Mouse (Mus musculus): ENCODE results near the gene Grap. TPM values are rescaled to one million over a fixed set of nuclear protein-coding genes. Genes with fewer than 3 reads are reported as not detected.

Grap gene
- polyA plus RNA-seq, 1 experiment from 2014 or later, result 10.1 TPM

GRCm38 (mm10) chr11:61674839-61675159 is 21.7 kb downstream of the Grap start:
- 5% methylated on average over 8 of the region's 8 CpGs for WGBS
- H3K36me3 ChIP-seq (replicated peaks; ENCODE audit: control insufficient read depth, insufficient read depth), result no peaks in the 10 kb centered on the region
- H3K4me3 ChIP-seq (replicated peaks; ENCODE audit: low read length), result no peak overlapping the region
- no peaks in the 10 kb centered on the region for H3K27me3 ChIP-seq (ENCODE audit: control insufficient read depth, insufficient read depth, low read length)
- ATAC-seq (ENCODE audit: low FRiP score) (peak; percentile 48; the same call in 1 of the 2 replicates), DNase-seq (ENCODE audit: low spot score) (peak; percentile 52)
- 0 out of 2 replicates have a peak, but pooled peaks cover 7% of the 10 kb centered on the region for H3K4me1 ChIP-seq (replicated peaks; ENCODE audit: control insufficient read depth, insufficient read depth, low read length)
- no peak overlapping the region for H3K9ac ChIP-seq
- H3K4me2 ChIP-seq (replicated peaks), result peak overlapping the region; percentile 19; the same call in 1 of the 2 replicates
- H3K27ac ChIP-seq, result no peak overlapping the region
- no peaks in the 10 kb centered on the region for H3K9me3 ChIP-seq (ENCODE audit: control insufficient read depth, low read length)

GRCm38 (mm10) chr11:61675332-61675731 is 22.3 kb downstream of the Grap start:
- Histone ChIP-seq H3K9me3 (ENCODE audit: control insufficient read depth, low read length) (no peaks in the 10 kb centered on the region), H3K9ac (no peak overlapping the region), H3K27me3 (ENCODE audit: control insufficient read depth, insufficient read depth, low read length) (no peaks in the 10 kb centered on the region), H3K4me1 (replicated peaks; ENCODE audit: control insufficient read depth, insufficient read depth, low read length) (0 out of 2 replicates have a peak, but pooled peaks cover 7% of the 10 kb centered on the region), H3K4me3 (replicated peaks; ENCODE audit: low read length) (no peak overlapping the region), H3K27ac (no peak overlapping the region), H3K36me3 (replicated peaks; ENCODE audit: control insufficient read depth, insufficient read depth) (no peaks in the 10 kb centered on the region), H3K4me2 (replicated peaks) (no peak overlapping the region)
- DNase-seq (ENCODE audit: low spot score), result no peak
- 60% methylated on average over 2 of the region's 2 CpGs for WGBS
- no peak for ATAC-seq (ENCODE audit: low FRiP score)

DNA sequence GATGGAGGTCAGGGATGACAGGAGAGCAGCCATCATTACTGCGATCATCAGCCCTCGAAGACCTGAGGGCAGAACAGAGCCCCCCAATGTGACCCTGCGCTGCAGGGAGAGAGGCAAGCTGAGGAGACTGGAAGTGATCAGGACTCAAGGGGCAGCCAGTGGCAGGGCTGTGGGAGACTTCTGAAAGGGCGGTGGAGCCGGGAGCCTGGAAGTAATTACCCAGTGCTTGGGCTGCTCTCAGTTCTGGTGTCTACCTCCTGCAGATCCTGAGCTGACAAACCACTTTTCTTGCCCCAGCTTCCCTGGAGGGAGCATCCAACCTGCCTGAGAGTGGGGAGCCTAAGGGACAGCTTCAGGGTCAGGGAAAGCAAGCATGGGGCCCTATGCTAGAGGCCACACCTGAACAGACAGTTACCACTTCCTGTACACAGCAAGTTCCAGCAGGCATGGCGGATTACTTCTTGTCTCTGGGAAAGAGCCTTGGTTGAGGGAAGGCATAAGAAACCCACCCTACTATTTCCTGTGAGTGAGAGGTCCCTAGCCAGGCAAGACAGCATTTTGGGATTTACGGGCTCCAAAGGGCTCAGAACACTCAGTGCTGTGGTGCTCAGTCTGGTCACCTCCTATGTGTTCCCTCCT is 23.3 kb downstream of the Grap start:
- 70% methylated on average over 7 of the region's 7 CpGs for WGBS
- H3K27ac ChIP-seq, result no peak overlapping the region

DNA sequence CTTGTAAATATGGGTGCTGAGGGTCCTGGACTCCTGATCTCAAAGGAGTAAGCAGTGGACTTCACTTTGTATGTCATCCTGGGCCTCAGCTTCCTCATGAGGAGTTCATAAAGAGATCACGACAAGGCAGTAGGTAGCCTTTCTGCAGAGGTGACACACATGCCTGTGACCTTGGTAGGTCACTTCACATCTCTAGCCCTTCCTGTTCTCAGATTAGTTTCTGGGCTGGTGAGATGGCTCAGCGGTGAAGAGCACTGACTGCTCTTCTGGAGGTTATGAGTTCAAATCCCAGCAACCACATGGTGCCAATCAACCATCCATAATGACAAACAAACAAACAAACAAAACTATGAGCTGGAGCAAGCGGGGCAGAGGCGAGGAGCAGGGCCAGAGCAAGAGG is 24.6 kb downstream of the Grap start:
- 88% methylated on average over 4 of the region's 4 CpGs for WGBS
- Histone ChIP-seq H3K27me3 (ENCODE audit: control insufficient read depth, insufficient read depth, low read length) (peaks cover under 1% of the 10 kb centered on the region; the same call in 1 of the 2 replicates), H3K9me3 (ENCODE audit: control insufficient read depth, low read length) (no peaks in the 10 kb centered on the region), H3K27ac (no peak overlapping the region), H3K4me3 (replicated peaks; ENCODE audit: low read length) (no peak overlapping the region), H3K36me3 (replicated peaks; ENCODE audit: control insufficient read depth, insufficient read depth) (no peaks in the 10 kb centered on the region), H3K9ac (no peak overlapping the region), H3K4me1 (replicated peaks; ENCODE audit: control insufficient read depth, insufficient read depth, low read length) (0 out of 2 replicates have a peak, but pooled peaks cover 7% of the 10 kb centered on the region), H3K4me2 (replicated peaks) (no peak overlapping the region)
- no peak for DNase-seq (ENCODE audit: low spot score)
- no peak for ATAC-seq (ENCODE audit: low FRiP score)

More for the DNA sequence above, 23.3 kb downstream of the Grap start:
- no peak for ATAC-seq (ENCODE audit: low FRiP score)
- H3K4me1 ChIP-seq (replicated peaks; ENCODE audit: control insufficient read depth, insufficient read depth, low read length), result 0 out of 2 replicates have a peak, but pooled peaks cover 7% of the 10 kb centered on the region
- H3K36me3 ChIP-seq (replicated peaks; ENCODE audit: control insufficient read depth, insufficient read depth), result no peaks in the 10 kb centered on the region
- H3K27me3 ChIP-seq (ENCODE audit: control insufficient read depth, insufficient read depth, low read length), result no peaks in the 10 kb centered on the region
- no peak overlapping the region for H3K4me2 ChIP-seq (replicated peaks)
- no peak overlapping the region for H3K4me3 ChIP-seq (replicated peaks; ENCODE audit: low read length)
- H3K9ac ChIP-seq, result no peak overlapping the region
- no peaks in the 10 kb centered on the region for H3K9me3 ChIP-seq (ENCODE audit: control insufficient read depth, low read length)
- DNase-seq (ENCODE audit: low spot score), result no peak

DNA sequence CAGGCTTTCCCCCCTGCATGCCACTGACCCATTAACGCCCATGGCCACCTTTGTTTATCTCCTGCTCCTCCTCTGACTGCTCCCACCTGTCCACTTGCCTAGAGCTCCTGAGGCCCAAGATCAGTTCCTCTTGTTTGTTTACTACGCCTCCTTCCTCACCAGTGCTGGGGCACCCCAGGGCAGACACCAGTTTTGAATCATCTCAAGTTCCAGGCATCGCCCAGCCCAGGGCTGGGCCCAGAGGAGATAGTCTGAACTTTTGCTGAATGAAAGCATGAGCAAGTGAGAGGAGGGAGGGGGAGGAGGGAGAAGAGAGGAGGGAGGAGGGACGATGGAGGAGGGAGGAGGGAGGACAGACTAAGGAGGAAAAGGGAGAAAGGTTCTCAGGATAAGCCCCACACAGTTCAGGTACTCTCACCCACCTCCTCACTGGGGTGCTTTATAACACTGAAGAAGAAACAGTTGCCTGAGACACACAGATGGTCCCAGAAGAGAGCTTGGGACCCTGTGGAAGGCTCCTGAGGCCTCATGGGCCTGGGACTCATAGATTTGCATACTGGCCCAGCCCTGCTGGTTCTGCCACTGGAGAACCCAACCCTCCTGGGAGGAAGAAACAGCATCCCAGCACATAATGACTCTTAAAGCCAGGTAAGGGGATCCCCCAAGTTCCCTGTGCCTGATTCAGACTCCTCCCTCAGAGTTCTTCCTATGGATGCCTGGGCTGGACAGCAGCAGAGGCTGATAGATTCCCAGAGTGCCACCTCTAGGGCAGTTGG is 26.2 kb downstream of the Grap start:
- Histone ChIP-seq H3K27ac (no peak overlapping the region), H3K4me2 (replicated peaks) (no peak overlapping the region), H3K9ac (no peak overlapping the region), H3K27me3 (ENCODE audit: control insufficient read depth, insufficient read depth, low read length) (peaks cover 16% of the 10 kb centered on the region), H3K4me3 (replicated peaks; ENCODE audit: low read length) (no peak overlapping the region), H3K36me3 (replicated peaks; ENCODE audit: control insufficient read depth, insufficient read depth) (no peaks in the 10 kb centered on the region), H3K4me1 (replicated peaks; ENCODE audit: control insufficient read depth, insufficient read depth, low read length) (0 out of 2 replicates have a peak, but pooled peaks cover 7% of the 10 kb centered on the region), H3K9me3 (ENCODE audit: control insufficient read depth, low read length) (no peaks in the 10 kb centered on the region)
- ATAC-seq (ENCODE audit: low FRiP score), result no peak
- DNase-seq (ENCODE audit: low spot score), result no peak
- 80% methylated on average over 4 of the region's 4 CpGs for WGBS

DNA sequence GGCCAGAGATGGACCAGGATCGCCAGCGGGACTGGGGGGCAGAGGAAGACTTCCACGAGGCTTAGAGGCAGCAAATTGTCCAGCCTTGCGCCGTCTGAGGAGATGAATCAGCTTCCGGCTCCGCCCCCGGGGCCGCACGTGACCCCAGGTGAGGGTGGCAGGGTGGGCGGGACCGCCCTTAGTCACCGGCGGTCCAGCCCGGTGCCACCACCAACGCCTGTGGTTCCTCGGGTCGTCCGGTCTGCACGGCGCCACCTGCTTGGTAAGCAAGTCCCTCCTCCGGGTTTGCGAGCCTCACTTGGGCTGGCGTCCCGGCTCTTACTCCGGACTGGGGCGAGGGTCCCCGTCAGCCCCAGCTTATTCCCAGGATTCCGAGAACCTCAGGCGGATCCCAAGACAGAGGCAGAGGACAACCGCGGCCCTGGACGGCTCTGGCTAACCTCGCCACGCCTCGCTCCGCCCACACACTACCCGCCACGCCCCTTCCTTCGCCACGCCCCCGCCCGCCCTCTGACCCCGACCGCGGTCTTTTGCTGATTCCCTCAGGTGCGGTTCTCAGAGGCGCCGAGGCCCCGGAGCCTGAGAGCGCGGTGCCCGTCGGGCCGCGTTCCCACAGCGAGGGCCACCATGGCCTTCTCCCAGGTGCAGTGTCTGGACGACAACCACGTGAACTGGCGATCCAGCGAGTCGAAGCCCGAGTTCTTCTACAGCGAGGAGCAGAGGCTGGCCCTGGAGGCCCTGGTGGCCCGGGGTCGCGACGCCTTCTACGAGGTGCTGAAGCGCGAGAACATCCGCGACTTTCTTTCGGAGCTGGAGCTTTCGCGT is 31.1 kb downstream of the Grap start, which contains the start of gene Fam83g:
Gene Fam83g, plus strand, starts transcription at position 185 of the 825 bp plus-strand sequence.
- DNase-seq (ENCODE audit: low spot score), result no peak
- Histone ChIP-seq H3K9ac (0 out of 2 replicates have a peak within 1 kb of the TSS, but pooled peaks have one; percentile 16), H3K27ac (no peak within 1 kb of the TSS), H3K36me3 (replicated peaks; ENCODE audit: control insufficient read depth, insufficient read depth) (no peaks in the 10 kb centered on the region), H3K4me1 (replicated peaks; ENCODE audit: control insufficient read depth, insufficient read depth, low read length) (no peaks in the 10 kb centered on the region), H3K4me2 (replicated peaks) (peak within 1 kb of the TSS; percentile 50), H3K27me3 (ENCODE audit: control insufficient read depth, insufficient read depth, low read length) (peaks cover 36% of the 10 kb centered on the region), H3K9me3 (ENCODE audit: control insufficient read depth, low read length) (no peaks in the 10 kb centered on the region), H3K4me3 (replicated peaks; ENCODE audit: low read length) (peak within 1 kb of the TSS; percentile 32)
- 2% methylated on average over 76 of the region's 76 CpGs for WGBS
- no peak for ATAC-seq (ENCODE audit: low FRiP score)

DNA sequence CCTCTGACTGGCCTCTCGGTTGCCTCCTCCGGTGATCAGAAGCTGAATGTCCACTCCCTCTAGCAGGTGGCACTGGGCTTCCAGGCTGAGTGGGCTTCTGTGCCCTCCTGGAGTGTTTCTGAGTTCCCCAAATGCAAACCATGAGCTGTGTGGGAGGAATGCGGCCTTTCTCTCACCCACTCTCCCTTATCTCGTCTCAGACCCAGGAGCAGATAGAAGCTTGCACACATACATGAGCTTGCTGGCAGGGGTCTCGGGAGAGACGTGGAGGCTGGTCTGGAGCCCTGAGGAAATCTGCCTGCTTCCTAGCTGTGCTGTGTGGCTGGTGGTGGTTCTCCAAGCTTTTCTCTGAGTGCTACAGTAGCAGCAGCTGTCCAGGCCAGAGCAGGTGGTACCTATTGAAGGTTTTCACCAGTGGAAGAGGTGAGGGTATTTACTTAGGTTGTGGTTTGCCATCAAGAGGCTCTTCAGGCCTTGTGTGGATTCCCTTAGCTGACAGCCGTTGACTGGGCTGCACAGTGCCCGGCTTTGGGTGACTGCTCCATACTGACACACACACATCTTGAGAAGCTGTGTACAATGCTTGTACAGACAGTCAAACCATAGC is 32.2 kb downstream of the Grap start:
- Histone ChIP-seq H3K4me1 (replicated peaks; ENCODE audit: control insufficient read depth, insufficient read depth, low read length) (no peaks in the 10 kb centered on the region), H3K9ac (no peak overlapping the region), H3K4me2 (replicated peaks) (no peak overlapping the region), H3K36me3 (replicated peaks; ENCODE audit: control insufficient read depth, insufficient read depth) (no peaks in the 10 kb centered on the region), H3K27me3 (ENCODE audit: control insufficient read depth, insufficient read depth, low read length) (peaks cover 36% of the 10 kb centered on the region), H3K4me3 (replicated peaks; ENCODE audit: low read length) (no peak overlapping the region), H3K27ac (no peak overlapping the region), H3K9me3 (ENCODE audit: control insufficient read depth, low read length) (no peaks in the 10 kb centered on the region)
- DNase-seq (ENCODE audit: low spot score), result no peak
- WGBS, result 65% methylated on average over 8 of the region's 8 CpGs
- ATAC-seq (ENCODE audit: low FRiP score), result no peak

- DNase-seq (ENCODE audit: low spot score), result no peak
- H3K9ac ChIP-seq, result no peak overlapping the region
- ATAC-seq (ENCODE audit: low FRiP score), result no peak
Measured at GRCm38 (mm10) chr11:61686141-61686540, 33.1 kb downstream of the Grap start.

More at GRCm38 (mm10) chr11:61686141-61686540, 33.1 kb downstream of the Grap start:
- Histone ChIP-seq H3K36me3 (replicated peaks; ENCODE audit: control insufficient read depth, insufficient read depth) (no peaks in the 10 kb centered on the region), H3K27ac (no peak overlapping the region), H3K27me3 (ENCODE audit: control insufficient read depth, insufficient read depth, low read length) (peaks cover 36% of the 10 kb centered on the region), H3K9me3 (ENCODE audit: control insufficient read depth, low read length) (no peaks in the 10 kb centered on the region), H3K4me2 (replicated peaks) (no peak overlapping the region), H3K4me3 (replicated peaks; ENCODE audit: low read length) (no peak overlapping the region), H3K4me1 (replicated peaks; ENCODE audit: control insufficient read depth, insufficient read depth, low read length) (no peaks in the 10 kb centered on the region)
- whole genome bisulfite sequencing, result 72% methylated on average over 2 of the region's 2 CpGs
